Mouse (Mus musculus): Measurements from ENCODE around the gene Gmeb2.

GRCm38 (mm10) chr2:181231171-181231570 lies 56.7 kb downstream of the Gmeb2 start:
- TF ChIP-seq CTCF (IDR thresholded peaks at IDR 0.05; ENCODE audit: low read depth, low read length): no peak
- TF ChIP-seq POLR2A (IDR thresholded peaks at IDR 0.05; ENCODE audit: insufficient read depth, low read length): no peak
- no peak for TF ChIP-seq EP300 (IDR thresholded peaks at IDR 0.05; ENCODE audit: insufficient read depth, low read depth, low read length)
